Mouse (Mus musculus) urinary bladder, postnatal 0 days (tissue): ENCODE results near the gene Mybl2. TPM values are rescaled to one million over a fixed set of nuclear protein-coding genes. Genes with fewer than 3 reads are reported as not detected.

ENCODE experiments used
- microRNA-seq: library from miRNA; unstranded; fragments of <30 nt; microRNA quantifications from one replicate; pipeline ENCODE4, GENCODE M21; 2016
- polyA plus RNA-seq: library from polyadenylated mRNA; unstranded; fragments of >200 nt; fragmentation: Nextera tagmentation; extraction: Ambion mirVana; gene quantifications from 2 replicates; pipeline ENCODE4 v1.2.1, GENCODE M21; 2015

Gene Mybl2
- 4.6 and 8.1 TPM in 2 replicates for polyA plus RNA-seq

DNA sequence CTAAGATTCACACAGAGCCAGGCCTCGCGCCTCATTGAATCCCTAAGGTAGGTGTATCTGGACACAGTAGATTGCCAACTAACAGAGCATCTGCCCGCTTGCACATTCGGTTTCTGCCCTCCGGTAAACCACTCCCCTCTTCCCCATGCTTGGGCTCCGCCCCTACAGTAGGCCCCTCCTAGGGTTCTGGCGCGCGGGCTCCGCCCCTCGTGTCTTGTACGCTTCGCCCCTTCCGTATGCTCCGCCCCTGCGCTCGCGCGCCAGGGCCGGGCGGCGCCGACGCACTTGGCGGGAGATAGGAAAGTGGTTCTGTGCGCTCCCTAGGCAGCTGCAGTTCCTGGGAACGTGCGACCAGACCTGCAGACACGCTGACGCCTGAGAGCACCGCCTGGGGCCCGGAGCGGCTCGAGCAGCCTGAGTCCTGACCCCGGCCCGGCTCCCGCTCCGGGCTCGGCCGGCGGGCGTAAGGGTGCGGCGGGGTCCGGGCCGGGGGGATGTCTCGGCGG is at the start of gene Mybl2:
TSS of gene Mybl2 (plus strand) at position 353 of the 506 bp plus-strand sequence.

DNA sequence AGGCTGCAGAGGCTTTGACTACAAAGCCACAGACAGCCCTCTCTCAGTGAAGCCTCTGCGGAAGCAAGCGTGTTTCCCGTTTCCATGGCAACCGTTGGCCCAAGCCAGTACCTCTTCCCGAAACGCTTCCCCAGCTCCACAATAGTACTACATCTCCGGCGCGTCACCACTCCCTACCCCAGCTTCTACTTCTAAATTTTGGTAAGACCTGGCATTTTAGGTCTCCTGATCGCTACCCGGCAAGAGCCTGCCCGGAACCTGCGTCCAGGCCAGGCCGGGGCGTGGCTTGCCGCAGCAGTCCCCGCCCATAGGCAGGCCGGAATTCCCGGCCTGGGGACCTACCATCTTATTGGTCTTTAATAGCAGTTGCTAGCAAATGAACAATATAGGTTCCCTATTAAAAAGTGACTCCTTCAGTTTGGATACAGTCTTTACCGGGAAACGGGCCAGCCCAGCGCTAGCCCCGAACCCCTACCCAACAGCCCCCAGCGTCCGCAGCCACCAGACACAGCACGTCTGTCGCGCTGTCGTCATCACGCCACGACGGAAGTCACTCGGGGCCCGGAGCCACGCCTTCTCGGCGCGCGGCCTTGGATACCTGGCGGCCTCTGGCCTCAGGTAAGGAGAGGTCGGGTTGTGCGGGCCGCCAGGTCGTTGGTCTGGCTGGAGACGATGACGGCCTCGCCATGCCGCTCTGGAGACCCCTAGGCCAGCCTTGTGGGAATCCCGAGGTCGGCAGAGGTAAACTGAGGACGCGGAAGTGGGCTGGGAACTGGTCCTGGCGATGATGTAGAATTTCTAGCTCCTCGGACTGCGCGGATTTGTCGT is 37.4 kb upstream of the Mybl2 start, which contains the start of gene Ift52:
TSS of gene Ift52 (plus strand) at position 439 of the 828 bp plus-strand sequence.

DNA sequence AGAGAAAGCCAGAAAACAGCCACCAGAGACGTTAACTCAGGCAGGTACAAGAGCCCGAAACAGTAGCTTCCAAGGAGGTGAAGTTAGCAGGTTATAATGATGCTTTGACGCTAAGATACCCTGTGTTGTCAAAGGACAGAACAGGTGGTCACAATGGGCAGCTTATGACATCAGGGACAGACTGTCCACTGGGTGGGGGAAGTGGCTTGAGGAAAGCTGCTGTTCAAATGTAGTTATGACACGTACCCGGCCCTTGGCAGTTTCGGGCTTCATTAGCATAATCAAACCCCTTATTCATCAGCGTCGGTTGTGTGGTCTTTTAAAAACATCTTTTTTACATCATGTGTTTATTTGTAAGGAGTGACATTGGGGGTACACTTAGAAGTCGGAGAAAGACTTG is 33.2 kb downstream of the Mybl2 start, which contains the start of gene Gtsf1l:
TSS of gene Gtsf1l (minus strand) at position 128 of the 400 bp plus-strand sequence.

Small RNA genes within 50 kb of the gene (microRNA-seq; reads per million reads assigned to microRNA genes)
- gene Gm22174 (not detected), gene Mir7003 (not detected)

Other genes starting within 250 kb of the Mybl2 start
- 67.5 and 81.8 TPM in 2 replicates for gene Srsf6, start 123.2 kb upstream of the Mybl2 start, polyA plus RNA-seq
- 0.07 and 0.13 TPM in 2 replicates for gene L3mbtl1, start 111.2 kb upstream of the Mybl2 start, polyA plus RNA-seq
- gene Sgk2, start 67.4 kb upstream of the Mybl2 start, polyA plus RNA-seq = 0.07 TPM in 1 of 2 replicates, not detected in the other
- gene Ift52, start 37.3 kb upstream of the Mybl2 start, polyA plus RNA-seq = 30.0 and 35.7 TPM in 2 replicates
- gene Gtsf1l, start 33.2 kb downstream of the Mybl2 start, polyA plus RNA-seq = not detected in 2 replicates
- 0.82 and 0.96 TPM in 2 replicates for gene Tox2, start 148.4 kb downstream of the Mybl2 start, polyA plus RNA-seq